Mouse (Mus musculus) small intestine, adult 2 months (tissue): ENCODE measurements around the gene Angptl3. TPM values are rescaled to one million over a fixed set of nuclear protein-coding genes. Genes with fewer than 3 reads are reported as not detected.

Experiments used
- H3K27ac ChIP-seq: fragments of 200-500 bp; 2 replicates; pipeline ENCODE4 v1.5.1; 2012; ENCODE audit warnings: low read depth, low read length, control low read depth, inconsistent platforms; ENCODE audit not compliant: insufficient read depth
- H3K27me3 ChIP-seq: fragments of 200-500 bp; 2 replicates; pipeline ENCODE4 v1.6.1; 2012; ENCODE audit warnings: mild to moderate bottlenecking, moderate library complexity, low read length, inconsistent platforms; ENCODE audit not compliant: control insufficient read depth, insufficient read depth
- H3K36me3 ChIP-seq: fragments of 200-500 bp; 2 replicates; pipeline ENCODE4 v1.6.1; 2012; ENCODE audit warnings: mild to moderate bottlenecking, low read length, control low read depth, inconsistent platforms; ENCODE audit not compliant: control insufficient read depth, insufficient read depth
- H3K4me1 ChIP-seq: fragments of 200-500 bp; 2 replicates; pipeline ENCODE4 v1.6.1; 2012; ENCODE audit warnings: low read length, inconsistent platforms, mixed read lengths; ENCODE audit not compliant: control insufficient read depth, insufficient read depth, insufficient read length
- H3K4me3 ChIP-seq: fragments of 200-500 bp; 2 replicates; pipeline ENCODE4 v1.5.1; 2012; ENCODE audit warnings: low read depth, mild to moderate bottlenecking, control low read depth, inconsistent platforms, low read length, moderate library complexity
- CTCF ChIP-seq: fragments of 200-500 bp; IDR thresholded peaks from 2 replicates; pipeline ENCODE4 v1.5.1; 2012; ENCODE audit warnings: low read depth, mild to moderate bottlenecking, control low read depth, inconsistent platforms, low read length, moderate library complexity, mixed read lengths; ENCODE audit not compliant: insufficient replicate concordance, insufficient read length; ENCODE audit errors: extremely low read depth
- POLR2A ChIP-seq: fragments of 200-500 bp; IDR thresholded peaks from 2 replicates; pipeline ENCODE4 v1.6.1; 2012; ENCODE audit warnings: low read depth, mild to moderate bottlenecking, control low read depth, inconsistent platforms, low read length, moderate library complexity
- WGBS: fragments of 180-500 bp; shearing (Covaris S2); methylation state at CpG from one replicate; pipeline ENCODE4 v1.1.7; 2018; 5-methylcytosine and 5-hydroxymethylcytosine counted together
- polyA plus RNA-seq: library from polyadenylated mRNA; depleted of rRNA; stranded (reverse); fragments of >200 nt; gene quantifications from 2 replicates; pipeline ENCODE4 v1.2.3, GENCODE M21; 2012

Gene Angptl3
- polyA plus RNA-seq, 1 experiment, result not detected

GRCm38 (mm10) chr4:99032921-99033320 lies 2.2 kb downstream of the Angptl3 start:
- TF ChIP-seq CTCF (no peak), POLR2A (no peak)
- no peaks in the 10 kb centered on the region for H3K27me3 ChIP-seq
- H3K36me3 ChIP-seq, result 0 out of 2 replicates have a peak, but pooled peaks cover 3% of the 10 kb centered on the region
- no peak overlapping the region for H3K4me3 ChIP-seq
- no peak overlapping the region for H3K27ac ChIP-seq
- no peaks in the 10 kb centered on the region for H3K4me1 ChIP-seq
- 72% methylated on average over 4 of the region's 4 CpGs for WGBS

- H3K27me3 ChIP-seq, result no peaks in the 10 kb centered on the region
- peaks cover 11% of the 10 kb centered on the region for H3K36me3 ChIP-seq
- no peaks in the 10 kb centered on the region for H3K4me1 ChIP-seq
- H3K4me3 ChIP-seq, result no peak overlapping the region
- no peak for TF ChIP-seq CTCF
- TF ChIP-seq POLR2A, result no peak
- 86% methylated on average over 3 of the region's 3 CpGs for WGBS
- H3K27ac ChIP-seq, result no peak overlapping the region
Observed at GRCm38 (mm10) chr4:99044854-99045253, 14.1 kb downstream of the Angptl3 start.

- WGBS, result 33% methylated on average over 3 of the region's 3 CpGs
- no peak for TF ChIP-seq CTCF
- no peak for TF ChIP-seq POLR2A
- Histone ChIP-seq H3K4me1 (no peaks in the 10 kb centered on the region), H3K27me3 (no peaks in the 10 kb centered on the region), H3K36me3 (peaks cover 14% of the 10 kb centered on the region), H3K4me3 (no peak overlapping the region), H3K27ac (no peak overlapping the region)
Observed at GRCm38 (mm10) chr4:99046471-99046870, 15.7 kb downstream of the Angptl3 start.

- Histone ChIP-seq H3K4me3 (no peak overlapping the region), H3K36me3 (peaks cover 8% of the 10 kb centered on the region), H3K27me3 (no peaks in the 10 kb centered on the region), H3K27ac (no peak overlapping the region), H3K4me1 (no peaks in the 10 kb centered on the region)
- WGBS, result 68% methylated on average over 2 of the region's 2 CpGs
- TF ChIP-seq CTCF (no peak), POLR2A (no peak)
Observed at GRCm38 (mm10) chr4:99048581-99048980, 17.8 kb downstream of the Angptl3 start.

DNA sequence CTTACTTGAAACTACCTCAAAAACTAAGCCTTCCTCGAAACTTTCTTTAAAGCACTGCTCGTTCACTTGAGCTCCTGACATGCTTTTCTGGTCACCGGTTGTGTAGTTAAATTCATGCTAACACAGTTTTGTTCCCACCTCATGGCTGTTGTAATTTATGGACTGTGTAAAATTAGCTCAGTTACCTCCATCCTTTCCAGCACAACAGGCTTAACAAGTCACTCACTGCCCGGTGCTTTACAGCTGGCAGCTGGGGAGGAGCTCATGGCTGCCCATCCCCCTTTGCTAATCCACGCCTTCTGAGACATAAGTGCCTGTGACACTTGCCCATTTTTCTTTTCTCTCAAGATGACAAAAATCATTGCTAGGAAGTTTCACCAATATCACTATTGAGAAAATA lies 33.8 kb downstream of the Angptl3 start:
- 64% methylated on average over 5 of the region's 5 CpGs for WGBS
- peaks cover 3% of the 10 kb centered on the region for H3K4me1 ChIP-seq
- TF ChIP-seq POLR2A (no peak), CTCF (no peak)
- H3K27ac ChIP-seq, result no peak overlapping the region
- no peaks in the 10 kb centered on the region for H3K27me3 ChIP-seq
- H3K36me3 ChIP-seq, result peaks cover 26% of the 10 kb centered on the region
- H3K4me3 ChIP-seq, result no peak overlapping the region

DNA sequence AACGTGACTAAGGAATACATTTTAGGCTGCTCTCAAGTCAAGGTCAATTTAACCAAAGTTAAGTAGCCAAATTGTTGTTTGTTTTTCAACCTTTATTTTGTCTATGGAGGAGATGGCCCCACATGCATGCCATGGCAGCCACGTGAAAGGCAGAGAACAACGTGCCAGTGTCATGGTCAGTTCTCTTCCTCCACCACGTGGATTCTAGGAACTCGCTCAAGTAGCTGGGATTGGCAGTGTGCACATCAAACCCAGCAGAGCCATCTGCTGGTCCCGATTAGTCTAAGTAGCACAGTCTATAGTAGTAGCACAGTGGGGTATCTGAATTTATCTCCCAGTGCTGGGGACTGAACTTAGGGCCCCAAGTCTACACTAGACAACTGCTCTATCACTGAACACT lies 38.1 kb downstream of the Angptl3 start:
- no peak for TF ChIP-seq POLR2A
- TF ChIP-seq CTCF, result no peak
- no peaks in the 10 kb centered on the region for H3K27me3 ChIP-seq
- no peak overlapping the region for H3K4me3 ChIP-seq
- WGBS, result 73% methylated on average over 6 of the region's 6 CpGs
- H3K27ac ChIP-seq, result no peak overlapping the region
- peaks cover 40% of the 10 kb centered on the region for H3K36me3 ChIP-seq
- no peaks in the 10 kb centered on the region for H3K4me1 ChIP-seq

DNA sequence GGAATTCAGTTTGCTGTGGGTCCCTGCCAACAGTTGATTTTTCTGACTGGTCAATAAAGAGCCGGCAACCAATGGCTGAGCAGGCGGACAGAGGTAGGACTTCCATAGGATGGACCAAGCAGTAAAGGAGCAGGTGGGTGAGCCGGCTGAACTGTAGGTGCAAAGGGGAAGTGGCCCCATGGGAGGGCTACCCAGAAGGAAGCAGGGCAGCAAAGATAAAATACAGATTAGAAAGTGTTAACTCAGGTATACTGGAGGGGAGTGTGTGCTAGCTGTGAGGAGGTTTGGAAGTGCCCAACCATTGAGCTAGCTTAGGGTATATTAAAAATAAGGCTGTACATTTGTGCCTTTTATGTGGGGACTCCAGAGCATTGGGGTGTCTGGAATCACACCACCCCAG lies 47.3 kb downstream of the Angptl3 start:
- Histone ChIP-seq H3K36me3 (peaks cover 29% of the 10 kb centered on the region), H3K4me3 (no peak overlapping the region), H3K27me3 (no peaks in the 10 kb centered on the region), H3K4me1 (no peaks in the 10 kb centered on the region), H3K27ac (no peak overlapping the region)
- WGBS, result 79% methylated on average over 3 of the region's 3 CpGs
- TF ChIP-seq CTCF, result no peak
- TF ChIP-seq POLR2A, result no peak

GRCm38 (mm10) chr4:99081169-99081568 lies 50.4 kb downstream of the Angptl3 start:
- Histone ChIP-seq H3K4me1 (no peaks in the 10 kb centered on the region), H3K27ac (no peak overlapping the region), H3K36me3 (peaks cover 20% of the 10 kb centered on the region), H3K4me3 (no peak overlapping the region), H3K27me3 (no peaks in the 10 kb centered on the region)
- 48% methylated on average over 1 of the region's 1 CpGs for WGBS
- no peak for TF ChIP-seq CTCF
- no peak for TF ChIP-seq POLR2A
